Mouse (Mus musculus) G1E-ER4 (cell line): ENCODE data around the gene Nkiras2. TPM values are rescaled to one million over a fixed set of nuclear protein-coding genes. Genes with fewer than 3 reads are reported as not detected.

Source experiments
- GATA1 ChIP-seq: IDR thresholded peaks from one replicate; pipeline ENCODE4 v1.8.0; 2012; ENCODE audit warnings: low read length, inconsistent platforms
- polyA plus RNA-seq: library from polyadenylated mRNA; stranded (reverse); fragments of >175 nt; gene quantifications from 2 replicates; pipeline ENCODE4 v1.2.3, GENCODE M21; 2012

Gene Nkiras2
- polyA plus RNA-seq, 1 experiment: 52.6 TPM

DNA sequence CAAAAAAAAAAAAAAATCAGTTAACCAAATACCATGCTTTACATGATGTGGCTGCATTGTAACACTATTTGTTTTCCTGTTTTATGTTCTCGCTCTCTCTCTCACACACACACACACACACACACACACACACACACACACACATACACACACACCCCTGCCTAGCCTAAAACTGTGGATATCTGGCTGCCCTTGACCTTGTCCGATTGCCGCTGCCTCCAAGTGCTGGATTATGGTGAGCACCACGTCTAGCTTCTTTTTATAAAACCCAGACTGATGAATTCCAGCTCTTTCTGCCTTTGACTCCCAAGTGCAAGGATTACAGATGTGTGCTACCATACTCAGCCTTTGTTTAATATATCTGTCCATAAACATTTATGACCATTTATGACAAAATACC is 1.6 kb upstream of the Nkiras2 start:
- TF ChIP-seq GATA1: no peak

DNA sequence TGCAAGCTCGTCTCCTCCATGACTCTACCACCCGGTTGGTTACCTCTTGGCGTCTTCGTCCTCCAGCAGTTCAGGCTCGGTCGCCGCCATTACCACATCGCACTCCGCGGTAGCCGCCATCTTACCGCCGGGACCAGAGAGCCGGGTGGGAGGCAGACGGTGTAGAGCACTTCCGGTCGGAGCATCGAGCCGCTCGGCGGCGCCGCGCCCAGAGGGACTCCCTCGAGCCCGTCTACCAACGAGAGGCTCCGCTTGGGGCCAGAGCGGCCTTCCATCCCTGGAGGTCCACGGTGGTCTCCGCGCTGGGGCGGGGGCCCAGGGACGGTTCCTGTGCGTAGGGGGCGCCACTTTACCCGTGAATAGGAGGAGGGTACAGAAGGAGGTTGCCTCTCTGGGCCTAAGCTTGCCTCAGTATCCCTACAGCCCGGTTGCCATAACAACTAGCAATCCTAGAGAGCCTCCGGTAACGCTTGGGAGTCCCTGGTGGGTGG is 486 bp downstream of the Nkiras2 start:
- no peak for TF ChIP-seq GATA1

GRCm38 (mm10) chr11:100619982-100620381 is 938 bp downstream of the Nkiras2 start, which contains the start of gene Dnajc7:
Gene Dnajc7 (minus strand): TSS chr11:100620168.
- no peak for TF ChIP-seq GATA1

- TF ChIP-seq GATA1: no peak
These were observed 3.7 kb downstream of the Nkiras2 start for GRCm38 (mm10) chr11:100622714-100623113.

DNA sequence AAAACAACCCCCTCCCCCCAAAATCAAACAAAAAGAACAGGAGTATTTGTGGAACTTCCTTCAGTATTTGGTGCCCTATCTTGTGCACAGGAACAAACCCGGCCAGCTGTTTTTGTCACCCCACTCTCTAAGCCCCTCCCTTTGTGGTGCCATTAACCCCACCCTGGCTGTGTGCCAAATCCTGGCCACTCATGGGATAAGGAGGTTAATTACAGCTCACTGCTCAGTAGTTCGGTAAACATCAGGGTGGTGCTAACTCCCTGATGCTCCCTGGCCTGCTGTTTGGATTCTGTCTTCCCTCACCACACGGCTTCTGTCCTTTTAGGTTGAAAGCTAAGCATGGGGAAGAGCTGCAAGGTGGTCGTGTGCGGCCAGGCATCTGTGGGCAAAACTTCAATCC is 4.8 kb downstream of the Nkiras2 start:
- no peak for TF ChIP-seq GATA1

- no peak for TF ChIP-seq GATA1
These were observed 7.0 kb downstream of the Nkiras2 start for GRCm38 (mm10) chr11:100625754-100626700.

- TF ChIP-seq GATA1: no peak
These were observed 7.7 kb downstream of the Nkiras2 start for GRCm38 (mm10) chr11:100626701-100627195.

- no peak for TF ChIP-seq GATA1
These were observed 9.0 kb downstream of the Nkiras2 start for GRCm38 (mm10) chr11:100628056-100628455.

GRCm38 (mm10) chr11:100628862-100629352 is 9.9 kb downstream of the Nkiras2 start:
- TF ChIP-seq GATA1: no peak

- TF ChIP-seq GATA1: no peak
These were observed 15.5 kb downstream of the Nkiras2 start for GRCm38 (mm10) chr11:100634530-100634929.

GRCm38 (mm10) chr11:100640159-100640906 is 21.3 kb downstream of the Nkiras2 start:
- TF ChIP-seq GATA1: no peak

- TF ChIP-seq GATA1: no peak
These were observed 24.9 kb downstream of the Nkiras2 start for GRCm38 (mm10) chr11:100643612-100644575.

GRCm38 (mm10) chr11:100646265-100646664 is 27.2 kb downstream of the Nkiras2 start:
- no peak for TF ChIP-seq GATA1

DNA sequence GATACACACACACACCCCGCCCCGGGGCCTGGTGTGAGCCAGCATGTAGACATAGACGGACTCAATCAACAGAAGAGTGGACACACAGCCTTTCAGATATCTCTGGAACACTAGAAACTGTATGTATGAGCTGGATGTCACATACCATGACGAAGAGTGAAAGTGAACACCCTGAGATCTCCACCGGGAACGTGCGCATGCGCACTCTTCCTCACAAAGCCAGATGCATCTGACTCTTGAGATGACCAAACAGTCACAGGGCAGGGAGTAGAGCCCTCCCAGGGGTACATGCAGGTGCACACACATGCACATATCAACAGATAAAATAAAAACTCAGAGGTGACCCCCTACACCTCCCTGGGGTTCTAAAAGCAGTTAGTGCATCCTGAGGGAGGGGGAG is 29.4 kb downstream of the Nkiras2 start:
- TF ChIP-seq GATA1: no peak

DNA sequence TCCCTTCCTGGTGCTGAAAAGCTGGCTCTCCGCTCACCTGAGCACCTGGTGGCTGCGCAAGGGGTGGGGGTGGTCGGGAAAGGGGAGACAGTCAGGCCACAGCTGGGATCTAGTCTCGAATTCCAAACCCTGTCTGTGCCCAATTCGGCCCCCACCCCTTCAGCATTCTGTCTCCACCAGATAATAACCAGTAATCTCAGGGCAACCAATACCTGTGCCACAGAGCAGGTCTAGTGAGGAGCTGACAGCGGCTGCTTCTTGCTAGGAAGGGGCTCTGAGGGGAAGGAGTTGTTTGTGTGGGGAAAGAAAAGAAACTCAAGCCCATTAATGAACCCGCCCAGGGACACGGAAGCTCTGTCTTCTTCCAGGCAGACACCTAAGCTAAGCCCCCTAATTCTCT is 32.2 kb downstream of the Nkiras2 start:
- TF ChIP-seq GATA1: no peak
